Mouse (Mus musculus) erythroblast, embryonic 14.5 days (primary cell): ENCODE data around the gene Cpn2. TPM values are rescaled to one million over a fixed set of nuclear protein-coding genes. Genes with fewer than 3 reads are reported as not detected.

ENCODE experiments used
- H3K27me3 ChIP-seq: 2 replicates; pipeline ENCODE4 v1.6.1; 2012; ENCODE audit warnings: inconsistent platforms; ENCODE audit not compliant: control insufficient read depth
- H3K36me3 ChIP-seq: 2 replicates; pipeline ENCODE4 v1.6.1; 2012; ENCODE audit warnings: mild to moderate bottlenecking, inconsistent platforms; ENCODE audit not compliant: control insufficient read depth
- H3K4me1 ChIP-seq: 2 replicates; pipeline ENCODE4 v1.6.1; 2012; ENCODE audit warnings: inconsistent platforms; ENCODE audit not compliant: control insufficient read depth
- H3K4me3 ChIP-seq: replicated peaks from 2 replicates; pipeline ENCODE3; 2012; ENCODE audit warnings: moderate library complexity, mild to moderate bottlenecking, inconsistent platforms
- H3K9me3 ChIP-seq: 2 replicates; pipeline ENCODE4 v1.6.1; 2012; ENCODE audit warnings: low read length, inconsistent platforms, mixed read lengths; ENCODE audit not compliant: control insufficient read depth
- GATA1 ChIP-seq: IDR thresholded peaks from 2 replicates; pipeline ENCODE4 v1.6.1; 2012; ENCODE audit warnings: low read length, inconsistent platforms, mixed read lengths
- TAL1 ChIP-seq: IDR thresholded peaks from 3 replicates; pipeline ENCODE4 v1.6.1; 2012; ENCODE audit warnings: low read length, inconsistent platforms, mixed read lengths
- polyA plus RNA-seq: library from polyadenylated mRNA; stranded (reverse); fragments of >175 nt; gene quantifications from 2 replicates; pipeline ENCODE4 v1.2.3, GENCODE M21; 2012

Gene Cpn2
- polyA plus RNA-seq, 1 experiment = 0.01 TPM

- Histone ChIP-seq H3K27me3 (no peaks in the 10 kb centered on the region), H3K36me3 (no peaks in the 10 kb centered on the region; the same call in 1 of the 2 replicates), H3K9me3 (no peaks in the 10 kb centered on the region), H3K4me1 (no peaks in the 10 kb centered on the region), H3K4me3 (no peak overlapping the region)
- TF ChIP-seq GATA1 (no peak), TAL1 (no peak)
Observed at GRCm38 (mm10) chr16:30263156-30263555, 4.1 kb downstream of the Cpn2 start.

DNA sequence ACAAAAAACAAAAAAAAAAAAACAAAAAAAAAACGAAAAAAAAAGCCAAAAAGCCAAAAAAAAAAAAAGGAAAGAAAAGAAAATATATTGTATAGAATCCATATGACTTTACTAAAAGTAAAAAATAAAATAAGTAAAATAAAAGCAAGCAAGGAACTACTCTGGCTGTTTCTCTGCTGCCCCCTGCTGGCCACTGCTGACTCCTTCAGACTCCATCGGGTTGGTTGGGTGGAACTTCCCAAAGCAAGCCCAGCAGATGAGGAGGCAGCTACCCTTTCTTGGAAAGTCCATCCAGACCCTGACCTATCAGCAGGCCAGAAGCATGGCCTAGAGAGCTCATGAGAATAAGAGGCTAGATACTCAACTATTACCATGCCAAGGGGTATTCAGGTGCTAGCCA lies 4.6 kb downstream of the Cpn2 start:
- Histone ChIP-seq H3K9me3 (no peaks in the 10 kb centered on the region), H3K36me3 (no peaks in the 10 kb centered on the region; the same call in 1 of the 2 replicates), H3K27me3 (no peaks in the 10 kb centered on the region), H3K4me1 (no peaks in the 10 kb centered on the region), H3K4me3 (no peak overlapping the region)
- TF ChIP-seq GATA1 = no peak
- no peak for TF ChIP-seq TAL1

- no peaks in the 10 kb centered on the region for H3K4me1 ChIP-seq
- H3K4me3 ChIP-seq = no peak overlapping the region
- H3K27me3 ChIP-seq = no peaks in the 10 kb centered on the region
- no peaks in the 10 kb centered on the region for H3K9me3 ChIP-seq
- no peaks in the 10 kb centered on the region; the same call in 1 of the 2 replicates for H3K36me3 ChIP-seq
- no peak for TF ChIP-seq TAL1
- no peak for TF ChIP-seq GATA1
Observed at GRCm38 (mm10) chr16:30262157-30262556, 5.1 kb downstream of the Cpn2 start.

GRCm38 (mm10) chr16:30261341-30261740 lies 6.0 kb downstream of the Cpn2 start:
- Histone ChIP-seq H3K36me3 (no peaks in the 10 kb centered on the region; the same call in 1 of the 2 replicates), H3K4me1 (no peaks in the 10 kb centered on the region), H3K4me3 (no peak overlapping the region), H3K9me3 (no peaks in the 10 kb centered on the region), H3K27me3 (no peaks in the 10 kb centered on the region)
- no peak for TF ChIP-seq GATA1
- no peak for TF ChIP-seq TAL1

GRCm38 (mm10) chr16:30260012-30260635 lies 7.2 kb downstream of the Cpn2 start:
- Histone ChIP-seq H3K4me3 (no peak overlapping the region), H3K27me3 (no peaks in the 10 kb centered on the region), H3K9me3 (no peaks in the 10 kb centered on the region), H3K4me1 (no peaks in the 10 kb centered on the region), H3K36me3 (no peaks in the 10 kb centered on the region; the same call in 1 of the 2 replicates)
- TF ChIP-seq GATA1 (no peak), TAL1 (no peak)

- H3K9me3 ChIP-seq = no peaks in the 10 kb centered on the region
- no peak overlapping the region for H3K4me3 ChIP-seq
- no peaks in the 10 kb centered on the region for H3K4me1 ChIP-seq
- no peaks in the 10 kb centered on the region for H3K27me3 ChIP-seq
- TF ChIP-seq GATA1 (no peak), TAL1 (no peak)
- H3K36me3 ChIP-seq = no peaks in the 10 kb centered on the region; the same call in 1 of the 2 replicates
Observed at GRCm38 (mm10) chr16:30259444-30259843, 7.9 kb downstream of the Cpn2 start.

DNA sequence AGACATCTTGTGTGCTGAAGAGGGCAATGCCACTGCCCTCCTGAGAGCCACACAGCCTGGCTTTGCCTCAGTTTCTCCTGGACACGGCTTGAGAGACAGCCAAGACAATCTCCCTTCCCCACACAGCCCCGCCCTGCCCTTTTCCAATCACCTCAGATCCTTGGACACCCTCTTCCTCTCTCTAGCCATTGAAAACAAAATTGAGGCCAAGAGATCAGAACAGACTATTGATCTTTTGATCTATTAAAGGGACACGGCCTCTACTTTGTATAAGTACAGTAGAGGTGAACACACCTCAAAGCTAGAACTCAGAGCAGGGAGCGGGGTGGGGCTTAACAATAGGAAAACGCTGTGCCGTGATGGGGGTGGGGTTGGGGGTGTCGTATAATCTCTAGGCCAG lies 8.9 kb downstream of the Cpn2 start:
- Histone ChIP-seq H3K36me3 (no peaks in the 10 kb centered on the region; the same call in 1 of the 2 replicates), H3K4me1 (no peaks in the 10 kb centered on the region), H3K27me3 (no peaks in the 10 kb centered on the region), H3K4me3 (no peak overlapping the region), H3K9me3 (no peaks in the 10 kb centered on the region)
- TF ChIP-seq GATA1 (no peak), TAL1 (no peak)

DNA sequence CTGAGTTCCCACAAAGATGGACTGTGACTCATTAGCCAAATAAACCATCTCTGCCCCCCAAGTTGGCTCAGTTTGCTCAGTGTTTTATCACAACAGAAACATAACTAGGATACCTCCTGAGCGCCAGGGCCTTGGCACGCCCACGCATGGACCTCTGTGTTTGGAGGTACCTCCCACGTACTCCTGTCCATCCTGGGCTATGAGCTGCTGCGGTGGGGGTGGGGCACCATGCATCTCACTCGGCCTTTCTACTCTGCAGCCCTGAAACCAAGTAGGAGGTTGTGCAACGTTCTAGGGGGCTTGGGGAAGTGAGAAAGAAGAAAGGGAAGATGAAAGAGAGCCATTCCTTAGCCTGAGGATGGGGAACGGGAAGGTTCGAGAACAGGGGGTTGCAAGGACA lies 9.6 kb downstream of the Cpn2 start:
- TF ChIP-seq GATA1 (no peak), TAL1 (no peak)
- H3K36me3 ChIP-seq = no peaks in the 10 kb centered on the region; the same call in 1 of the 2 replicates
- no peak overlapping the region for H3K4me3 ChIP-seq
- no peaks in the 10 kb centered on the region for H3K27me3 ChIP-seq
- H3K4me1 ChIP-seq = no peaks in the 10 kb centered on the region; the same call in 1 of the 2 replicates
- H3K9me3 ChIP-seq = no peaks in the 10 kb centered on the region

DNA sequence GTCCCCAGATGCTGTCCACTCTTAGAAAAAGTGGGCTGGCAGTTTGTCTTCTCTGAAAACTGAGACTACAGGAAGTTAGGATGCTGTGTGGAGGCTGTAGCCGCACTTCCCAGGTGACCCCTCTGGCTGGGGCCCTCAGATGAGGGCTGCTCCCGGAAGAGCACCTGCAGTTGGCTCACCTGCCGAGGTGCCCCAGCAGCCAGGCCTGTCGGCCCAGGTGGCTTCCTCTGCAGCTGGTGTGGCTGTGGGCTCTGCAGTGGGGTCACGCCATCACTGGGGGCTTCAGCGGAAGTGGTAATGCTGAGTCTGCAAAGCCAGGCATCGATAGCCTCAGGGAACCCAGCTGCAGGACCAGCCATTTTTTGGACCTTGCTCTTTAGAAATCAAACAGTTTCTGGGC lies 12.2 kb downstream of the Cpn2 start:
- H3K9me3 ChIP-seq = no peaks in the 10 kb centered on the region
- no peaks in the 10 kb centered on the region; the same call in 1 of the 2 replicates for H3K36me3 ChIP-seq
- H3K27me3 ChIP-seq = 0 out of 2 replicates have a peak, but pooled peaks cover 4% of the 10 kb centered on the region
- TF ChIP-seq TAL1 (no peak), GATA1 (no peak)
- H3K4me3 ChIP-seq = no peak overlapping the region
- peaks cover 8% of the 10 kb centered on the region for H3K4me1 ChIP-seq

- Histone ChIP-seq H3K4me3 (no peak overlapping the region), H3K4me1 (peaks cover 8% of the 10 kb centered on the region), H3K27me3 (0 out of 2 replicates have a peak, but pooled peaks cover 4% of the 10 kb centered on the region), H3K36me3 (no peaks in the 10 kb centered on the region; the same call in 1 of the 2 replicates), H3K9me3 (no peaks in the 10 kb centered on the region)
- TF ChIP-seq TAL1 = no peak
- no peak for TF ChIP-seq GATA1
Observed at GRCm38 (mm10) chr16:30253900-30254299, 13.4 kb downstream of the Cpn2 start.
